Mouse (Mus musculus) gastrocnemius, adult 2 months (tissue): ENCODE measurements around the gene Spint2. TPM values are rescaled to one million over a fixed set of nuclear protein-coding genes. Genes with fewer than 3 reads are reported as not detected.

Source experiments
- DNase-seq: peaks from one replicate; pipeline ENCODE4 v3.0.0; 2022
- H3K27ac ChIP-seq: fragments of 200-600 bp; 2 replicates; pipeline ENCODE4 v1.8.1; 2022; ENCODE audit warnings: mild to moderate bottlenecking
- H3K4me3 ChIP-seq: fragments of 200-600 bp; 2 replicates; pipeline ENCODE4 v1.8.1; 2022; ENCODE audit warnings: mild to moderate bottlenecking, moderate library complexity
- CTCF ChIP-seq: fragments of 200-600 bp; IDR thresholded peaks from 2 replicates; pipeline ENCODE4 v1.8.1; 2022; ENCODE audit warnings: antibody characterized with exemption, mild to moderate bottlenecking, moderate library complexity
- intact Hi-C: fragments of 180-260 bp; cut with DNase I; formaldehyde crosslinking; loops from one replicate; pipeline ENCODE4 v1.15.1; 2025
- total RNA-seq, 2 experiments: library from RNA; stranded (reverse); gene quantifications; 2 replicates each; pipeline ENCODE4 v1.2.3; 2021

The Spint2 gene
- total RNA-seq, 2 experiments from 2014 or later = 4.7 to 6.0 TPM

GRCm38 (mm10) chr7:29262151-29262550 is 19.6 kb downstream of the Spint2 start:
- Histone ChIP-seq H3K4me3 (peak overlapping the region; percentile 9; the same call in 1 of the 2 replicates), H3K27ac (peak overlapping the region; percentile 79)
- intact Hi-C loops = no loop called here
- no peak for TF ChIP-seq CTCF
- DNase-seq = no peak

- DNase-seq = no peak
- TF ChIP-seq CTCF = no peak
- intact Hi-C loops = no loop called here
- H3K4me3 ChIP-seq = no peak overlapping the region
- no peak overlapping the region for H3K27ac ChIP-seq
Observed at GRCm38 (mm10) chr7:29259781-29260730, 21.7 kb downstream of the Spint2 start.

GRCm38 (mm10) chr7:29257368-29257767 is 24.3 kb downstream of the Spint2 start:
- DNase-seq = peak; percentile 46
- Histone ChIP-seq H3K4me3 (no peak overlapping the region), H3K27ac (no peak overlapping the region)
- intact Hi-C loops = no loop called here
- TF ChIP-seq CTCF = no peak

- intact Hi-C loops = no loop called here
- TF ChIP-seq CTCF = no peak
- Histone ChIP-seq H3K4me3 (no peak overlapping the region), H3K27ac (no peak overlapping the region)
- DNase-seq = no peak
Observed at GRCm38 (mm10) chr7:29255875-29256274, 25.8 kb downstream of the Spint2 start.

GRCm38 (mm10) chr7:29253842-29254241 is 27.9 kb downstream of the Spint2 start:
- intact Hi-C loops = no loop called here
- Histone ChIP-seq H3K4me3 (no peak overlapping the region), H3K27ac (peak overlapping the region; percentile 54; the same call in 1 of the 2 replicates)
- DNase-seq = no peak
- no peak for TF ChIP-seq CTCF

- no peak overlapping the region for H3K27ac ChIP-seq
- DNase-seq = no peak
- intact Hi-C loops = no loop called here
- H3K4me3 ChIP-seq = no peak overlapping the region
- no peak for TF ChIP-seq CTCF
Observed at GRCm38 (mm10) chr7:29251166-29251565, 30.5 kb downstream of the Spint2 start.

- Histone ChIP-seq H3K4me3 (peak within 1 kb of the TSS; percentile 69), H3K27ac (peak within 1 kb of the TSS; percentile 75)
- no peak for TF ChIP-seq CTCF
- DNase-seq = peak; percentile 43
- intact Hi-C loops = no loop called here
Observed at GRCm38 (mm10) chr7:29248261-29248841, 33.4 kb downstream of the Spint2 start, which contains the start of gene 2200002D01Rik. Gene 2200002D01Rik (minus strand): TSS chr7:29248466.

- TF ChIP-seq CTCF = no peak
Observed at GRCm38 (mm10) chr7:29247706-29248105, 34.0 kb downstream of the Spint2 start.

GRCm38 (mm10) chr7:29247314-29247700 is 34.4 kb downstream of the Spint2 start:
- peak overlapping the region; percentile 75 for H3K27ac ChIP-seq
- DNase-seq = peak; percentile 82
- TF ChIP-seq CTCF = peak; percentile 91
- intact Hi-C loops = loop anchor here (2.0 kb wide), 1 partner anchor 49 kb away; no protein-coding TSS in a partner anchor
- peak overlapping the region; percentile 69 for H3K4me3 ChIP-seq

More at GRCm38 (mm10) chr7:29247706-29248105, 34.0 kb downstream of the Spint2 start:
- Histone ChIP-seq H3K27ac (peak overlapping the region; percentile 75), H3K4me3 (peak overlapping the region; percentile 69)
- intact Hi-C loops = loop anchor here (2.0 kb wide), 1 partner anchor 49 kb away; no protein-coding TSS in a partner anchor
- peak; percentile 44 for DNase-seq

GRCm38 (mm10) chr7:29246619-29247313 is 34.9 kb downstream of the Spint2 start:
- TF ChIP-seq CTCF = no peak
- Histone ChIP-seq H3K4me3 (peak overlapping the region; percentile 69), H3K27ac (no peak overlapping the region)
- intact Hi-C loops = loop anchor here (2.0 kb wide), 1 partner anchor 50 kb away; no protein-coding TSS in a partner anchor
- DNase-seq = no peak

GRCm38 (mm10) chr7:29246015-29246414 is 35.7 kb downstream of the Spint2 start:
- Histone ChIP-seq H3K4me3 (no peak overlapping the region), H3K27ac (no peak overlapping the region)
- no peak for DNase-seq
- TF ChIP-seq CTCF = no peak
- intact Hi-C loops = loop anchor here (2.0 kb wide), 1 partner anchor 51 kb away; no protein-coding TSS in a partner anchor

GRCm38 (mm10) chr7:29244732-29245416 is 36.8 kb downstream of the Spint2 start:
- Histone ChIP-seq H3K27ac (no peak overlapping the region), H3K4me3 (no peak overlapping the region)
- intact Hi-C loops = no loop called here
- TF ChIP-seq CTCF = peak; percentile 69
- DNase-seq = peak; percentile 49
